Mouse (Mus musculus): ENCODE measurements around the gene Plch2. TPM values are rescaled to one million over a fixed set of nuclear protein-coding genes. Genes with fewer than 3 reads are reported as not detected.

Gene Plch2
- polyA plus RNA-seq, 1 experiment from 2014 or later: 3.6 TPM

GRCm38 (mm10) chr4:154982247-154983120 is 74.1 kb downstream of the Plch2 start:
- no peak for ATAC-seq (ENCODE audit: insufficient number of reproducible peaks, insufficient read depth, low FRiP score, low TSS enrichment)
- Histone ChIP-seq H3K9ac (no peak overlapping the region), H3K27ac (0 out of 2 replicates have a peak overlapping the region, but pooled peaks have one; percentile 30), H3K36me3 (peaks cover 38% of the 10 kb centered on the region), H3K9me3 (no peaks in the 10 kb centered on the region), H3K4me3 (no peak overlapping the region), H3K27me3 (peaks cover 20% of the 10 kb centered on the region), H3K4me2 (replicated peaks) (no peak overlapping the region), H3K4me1 (peaks cover 14% of the 10 kb centered on the region)
- 73% methylated on average over 18 of the region's 19 CpGs for WGBS

GRCm38 (mm10) chr4:154981530-154981929 is 75.1 kb downstream of the Plch2 start:
- ATAC-seq (ENCODE audit: insufficient number of reproducible peaks, insufficient read depth, low FRiP score, low TSS enrichment): no peak
- Histone ChIP-seq H3K4me1 (peaks cover 14% of the 10 kb centered on the region), H3K36me3 (peaks cover 48% of the 10 kb centered on the region), H3K27ac (no peak overlapping the region), H3K4me3 (no peak overlapping the region), H3K9ac (no peak overlapping the region), H3K27me3 (peaks cover 20% of the 10 kb centered on the region), H3K9me3 (no peaks in the 10 kb centered on the region), H3K4me2 (replicated peaks) (no peak overlapping the region)
- 46% methylated on average over 7 of the region's 7 CpGs for WGBS

- ATAC-seq (ENCODE audit: insufficient number of reproducible peaks, insufficient read depth, low FRiP score, low TSS enrichment): no peak
- peaks cover 10% of the 10 kb centered on the region for H3K4me1 ChIP-seq
- H3K36me3 ChIP-seq: peaks cover 52% of the 10 kb centered on the region
- H3K27me3 ChIP-seq: peaks cover 20% of the 10 kb centered on the region
- H3K27ac ChIP-seq: no peak overlapping the region
- H3K9ac ChIP-seq: no peak overlapping the region
- no peaks in the 10 kb centered on the region for H3K9me3 ChIP-seq
- 88% methylated on average over 6 of the region's 6 CpGs for WGBS
- H3K4me2 ChIP-seq (replicated peaks): no peak overlapping the region
- H3K4me3 ChIP-seq: no peak overlapping the region
Measured at GRCm38 (mm10) chr4:154981076-154981475, 75.5 kb downstream of the Plch2 start.

- ATAC-seq (ENCODE audit: insufficient number of reproducible peaks, insufficient read depth, low FRiP score, low TSS enrichment): no peak
- 0 out of 2 replicates have a peak, but pooled peaks cover 5% of the 10 kb centered on the region for H3K4me1 ChIP-seq
- peaks cover 20% of the 10 kb centered on the region for H3K27me3 ChIP-seq
- no peak overlapping the region for H3K9ac ChIP-seq
- no peak overlapping the region for H3K27ac ChIP-seq
- no peak overlapping the region for H3K4me3 ChIP-seq
- no peaks in the 10 kb centered on the region for H3K9me3 ChIP-seq
- peaks cover 62% of the 10 kb centered on the region for H3K36me3 ChIP-seq
- WGBS: 93% methylated on average over 4 of the region's 4 CpGs
- H3K4me2 ChIP-seq (replicated peaks): no peak overlapping the region
Measured at GRCm38 (mm10) chr4:154980110-154980509, 76.5 kb downstream of the Plch2 start.

DNA sequence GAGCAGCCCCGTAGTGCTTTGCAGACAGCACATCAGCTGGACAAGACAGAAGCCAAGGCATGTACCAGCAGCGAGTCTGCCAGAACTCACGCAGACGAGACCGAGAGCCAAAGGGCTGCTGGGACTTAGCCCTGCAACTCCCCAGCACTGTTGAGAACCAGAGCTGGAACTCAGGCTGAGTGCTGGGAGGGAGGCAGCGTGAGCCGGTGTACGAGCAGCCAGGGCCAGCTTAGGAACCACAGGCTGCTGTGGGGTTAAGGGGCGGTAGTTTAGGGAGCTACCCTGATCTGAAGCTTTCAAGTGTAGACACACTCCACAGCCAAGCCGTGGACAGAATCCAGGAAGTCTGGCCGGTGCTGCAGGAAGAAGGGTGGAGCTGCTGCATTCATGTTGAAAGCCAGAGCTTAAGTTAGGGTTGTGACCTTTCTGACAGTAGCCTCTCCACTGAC is 82.4 kb downstream of the Plch2 start:
- H3K9me3 ChIP-seq: no peaks in the 10 kb centered on the region
- H3K36me3 ChIP-seq: peaks cover 100% of the 10 kb centered on the region
- H3K4me2 ChIP-seq (replicated peaks): no peak overlapping the region
- ATAC-seq (ENCODE audit: insufficient number of reproducible peaks, insufficient read depth, low FRiP score, low TSS enrichment): no peak
- no peak overlapping the region for H3K27ac ChIP-seq
- no peak overlapping the region for H3K4me3 ChIP-seq
- H3K27me3 ChIP-seq: no peaks in the 10 kb centered on the region
- 87% methylated on average over 11 of the region's 11 CpGs for WGBS
- no peak overlapping the region for H3K9ac ChIP-seq
- no peaks in the 10 kb centered on the region for H3K4me1 ChIP-seq

- no peak overlapping the region for H3K9ac ChIP-seq
- H3K4me1 ChIP-seq: no peaks in the 10 kb centered on the region
- H3K9me3 ChIP-seq: no peaks in the 10 kb centered on the region
- H3K4me3 ChIP-seq: no peak overlapping the region
- H3K27ac ChIP-seq: no peak overlapping the region
- WGBS: 97% methylated on average over 12 of the region's 12 CpGs
- H3K27me3 ChIP-seq: no peaks in the 10 kb centered on the region
- peaks cover 88% of the 10 kb centered on the region for H3K36me3 ChIP-seq
- no peak overlapping the region for H3K4me2 ChIP-seq (replicated peaks)
- ATAC-seq (ENCODE audit: insufficient number of reproducible peaks, insufficient read depth, low FRiP score, low TSS enrichment): no peak
Measured at GRCm38 (mm10) chr4:154972546-154972945, 84.0 kb downstream of the Plch2 start.

GRCm38 (mm10) chr4:154967173-154967572 is 89.4 kb downstream of the Plch2 start:
- 65% methylated on average over 5 of the region's 5 CpGs for WGBS
- peaks cover 34% of the 10 kb centered on the region for H3K36me3 ChIP-seq

GRCm38 (mm10) chr4:154965856-154966255 is 90.7 kb downstream of the Plch2 start:
- no peak overlapping the region for H3K27ac ChIP-seq
- H3K9me3 ChIP-seq: no peaks in the 10 kb centered on the region
- no peak overlapping the region for H3K9ac ChIP-seq
- no peak overlapping the region for H3K4me3 ChIP-seq
- H3K4me2 ChIP-seq (replicated peaks): peak overlapping the region; percentile 77; the same call in 1 of the 2 replicates
- H3K27me3 ChIP-seq: peaks cover 25% of the 10 kb centered on the region
- peaks cover 34% of the 10 kb centered on the region for H3K4me1 ChIP-seq
- H3K36me3 ChIP-seq: peaks cover 21% of the 10 kb centered on the region
- WGBS: 78% methylated on average over 3 of the region's 3 CpGs
- ATAC-seq (ENCODE audit: insufficient number of reproducible peaks, insufficient read depth, low FRiP score, low TSS enrichment): no peak

More at GRCm38 (mm10) chr4:154967173-154967572, 89.4 kb downstream of the Plch2 start:
- Histone ChIP-seq H3K4me3 (no peak overlapping the region), H3K4me1 (peaks cover 24% of the 10 kb centered on the region), H3K9ac (no peak overlapping the region), H3K27ac (no peak overlapping the region), H3K4me2 (replicated peaks) (no peak overlapping the region), H3K9me3 (no peaks in the 10 kb centered on the region), H3K27me3 (peaks cover 12% of the 10 kb centered on the region)
- no peak for ATAC-seq (ENCODE audit: insufficient number of reproducible peaks, insufficient read depth, low FRiP score, low TSS enrichment)

- peak overlapping the region; percentile 88 for H3K4me3 ChIP-seq
- peak overlapping the region; percentile 77 for H3K4me2 ChIP-seq (replicated peaks)
- H3K27ac ChIP-seq: peak overlapping the region; percentile 86
- peaks cover 9% of the 10 kb centered on the region for H3K36me3 ChIP-seq
- 1% methylated on average over 36 of the region's 36 CpGs for WGBS
- peak overlapping the region; percentile 91 for H3K9ac ChIP-seq
- peaks cover 37% of the 10 kb centered on the region for H3K27me3 ChIP-seq
- no peaks in the 10 kb centered on the region for H3K9me3 ChIP-seq
- H3K4me1 ChIP-seq: peaks cover 45% of the 10 kb centered on the region
- ATAC-seq (ENCODE audit: insufficient number of reproducible peaks, insufficient read depth, low FRiP score, low TSS enrichment): no peak
Measured at GRCm38 (mm10) chr4:154964581-154965235, 91.9 kb downstream of the Plch2 start.

- Histone ChIP-seq H3K27me3 (peaks cover 44% of the 10 kb centered on the region), H3K9me3 (no peaks in the 10 kb centered on the region), H3K4me2 (replicated peaks) (peak within 1 kb of the TSS; percentile 77), H3K4me3 (peak within 1 kb of the TSS; percentile 88), H3K36me3 (peaks cover 3% of the 10 kb centered on the region; the same call in 1 of the 2 replicates), H3K27ac (peak within 1 kb of the TSS; percentile 86), H3K4me1 (peaks cover 45% of the 10 kb centered on the region), H3K9ac (peak within 1 kb of the TSS; percentile 91)
- peak; percentile 89 for ATAC-seq (ENCODE audit: insufficient number of reproducible peaks, insufficient read depth, low FRiP score, low TSS enrichment)
- under 1% methylated on average over 65 of the region's 66 CpGs for WGBS
Measured at GRCm38 (mm10) chr4:154963901-154964580, 92.5 kb downstream of the Plch2 start, which contains the start of gene Pank4. Gene Pank4, plus strand, starts transcription at chr4:154964123.

GRCm38 (mm10) chr4:154963190-154963836 is 93.3 kb downstream of the Plch2 start:
- Histone ChIP-seq H3K4me3 (peak overlapping the region; percentile 88), H3K27ac (0 out of 2 replicates have a peak overlapping the region, but pooled peaks have one; percentile 4), H3K27me3 (peaks cover 51% of the 10 kb centered on the region), H3K4me2 (replicated peaks) (peak overlapping the region; percentile 77), H3K36me3 (no peaks in the 10 kb centered on the region), H3K9ac (no peak overlapping the region), H3K9me3 (no peaks in the 10 kb centered on the region), H3K4me1 (peaks cover 49% of the 10 kb centered on the region)
- 26% methylated on average over 11 of the region's 11 CpGs for WGBS
- ATAC-seq (ENCODE audit: insufficient number of reproducible peaks, insufficient read depth, low FRiP score, low TSS enrichment): no peak
